1 mouse cellular context compared by ENCODE assay signal in the genomic region with DNA sequence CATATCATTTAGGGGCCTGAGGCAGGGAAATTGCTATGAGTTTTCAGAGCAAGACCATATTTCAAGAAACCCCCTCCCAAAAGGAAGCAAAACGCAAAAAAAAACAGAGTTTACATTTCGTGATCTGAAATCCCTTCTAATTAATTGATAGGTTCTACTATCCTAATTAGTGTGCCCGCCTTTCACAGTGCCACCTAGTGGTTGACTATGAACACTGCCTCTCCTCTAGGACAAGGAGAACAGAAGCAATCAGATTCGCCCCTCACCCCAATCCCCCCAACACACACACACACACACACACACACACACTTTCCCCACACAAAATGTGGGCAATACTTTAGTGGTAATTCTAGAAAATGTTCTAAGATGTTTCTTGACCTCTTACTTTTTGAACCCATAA.
TF ChIP-seq lines count a peak whose summit lies in the region.

No protein-coding gene starts in this region.

TF ChIP-seq in C2C12, 6 proteins besides CTCF, POLR2A, EP300 and RAD21 (continued from another document):
- TF ChIP-seq CEBPB (IDR thresholded peaks at IDR 0.05; ENCODE audit: low read depth) (no peak), MYOG (IDR thresholded peaks at IDR 0.05; ENCODE audit: control insufficient read depth, extremely low read depth, insufficient read length) (no peak), USF1 (IDR thresholded peaks at IDR 0.05; ENCODE audit: low read depth) (no peak)
